Mouse (Mus musculus) fat pad, adult 2 months (tissue): Measurements from ENCODE around the gene Chmp6.

Experiments
- DNase-seq: peaks from one replicate; pipeline ENCODE4 v3.0.0-alpha.2; 2011; ENCODE audit warnings: low read depth, low spot score; ENCODE audit errors: extremely low read depth

Gene Chmp6

DNA sequence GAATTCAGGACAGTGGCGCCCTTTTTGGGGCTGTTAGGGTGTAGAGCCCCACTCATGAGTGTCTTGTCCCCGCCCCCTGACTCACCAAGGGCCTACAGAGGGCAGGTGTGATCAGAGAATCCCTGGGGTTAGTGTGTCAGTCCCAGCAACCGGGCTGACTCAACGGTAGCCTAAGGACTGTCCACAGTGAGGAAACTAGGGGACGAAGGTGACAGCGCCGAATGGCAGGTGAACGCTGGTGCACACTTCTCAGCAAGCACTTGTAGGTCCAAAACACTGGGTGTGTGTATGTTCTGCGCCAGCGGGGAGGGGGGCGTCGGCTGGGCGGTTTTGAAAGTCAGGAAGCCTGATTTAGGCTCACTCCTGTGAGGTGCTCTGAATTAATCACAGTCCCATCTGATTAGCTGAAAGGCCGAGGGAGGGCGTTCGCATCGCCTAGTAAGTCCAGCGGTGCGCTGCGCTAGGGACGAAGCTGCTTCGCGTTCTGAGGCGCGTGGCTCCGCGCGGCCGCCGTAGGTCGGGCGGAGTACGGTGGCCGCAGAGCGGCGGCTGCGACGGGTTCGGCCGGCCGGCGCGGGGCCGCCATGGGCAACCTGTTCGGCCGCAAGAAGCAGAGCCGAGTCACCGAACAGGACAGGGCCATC, at the start of gene Chmp6:
Gene Chmp6 (plus strand): TSS at position 151 of the 644 bp plus-strand sequence.
- no peak for DNase-seq

DNA sequence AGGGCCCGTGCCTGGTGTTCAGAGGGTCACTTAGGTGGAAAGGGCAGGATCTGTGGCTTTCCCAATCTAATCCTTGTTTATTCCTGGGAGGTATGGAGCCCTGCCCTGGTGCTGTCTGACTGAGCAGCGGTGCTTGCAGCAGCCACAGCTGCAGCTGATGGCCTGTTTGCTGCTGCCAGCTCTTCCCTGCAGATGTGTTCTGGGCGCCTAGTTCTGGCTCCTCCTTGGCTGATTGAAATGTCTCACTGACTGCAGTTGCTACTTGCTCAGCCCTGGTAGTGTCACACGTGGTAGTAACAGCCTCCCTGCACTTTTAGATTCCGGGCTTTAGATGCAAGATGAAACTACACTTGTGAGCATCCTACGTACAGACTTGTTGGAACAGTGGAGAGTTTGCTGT, 46.4 kb upstream of the Chmp6 start:
- no peak for DNase-seq

DNA sequence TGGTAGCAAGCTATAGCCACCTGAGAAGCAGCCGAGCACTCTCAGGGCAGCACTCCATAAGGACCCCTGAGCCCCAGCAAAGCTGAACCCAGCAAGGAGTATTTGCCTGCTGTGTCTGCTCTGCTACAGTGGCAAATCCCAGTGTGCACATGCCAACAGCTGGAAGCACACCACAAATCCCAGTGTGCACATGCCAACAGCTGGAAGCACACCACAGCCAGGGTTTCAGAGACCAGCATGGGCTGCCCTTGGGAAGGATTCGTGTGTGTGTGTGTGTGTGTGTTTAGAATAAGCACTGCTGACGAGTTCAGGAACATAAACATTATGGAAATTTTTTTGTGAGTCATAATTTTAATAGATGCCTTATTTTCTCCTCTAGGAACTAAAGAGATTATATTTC, 45.1 kb upstream of the Chmp6 start:
- DNase-seq, result no peak

DNA sequence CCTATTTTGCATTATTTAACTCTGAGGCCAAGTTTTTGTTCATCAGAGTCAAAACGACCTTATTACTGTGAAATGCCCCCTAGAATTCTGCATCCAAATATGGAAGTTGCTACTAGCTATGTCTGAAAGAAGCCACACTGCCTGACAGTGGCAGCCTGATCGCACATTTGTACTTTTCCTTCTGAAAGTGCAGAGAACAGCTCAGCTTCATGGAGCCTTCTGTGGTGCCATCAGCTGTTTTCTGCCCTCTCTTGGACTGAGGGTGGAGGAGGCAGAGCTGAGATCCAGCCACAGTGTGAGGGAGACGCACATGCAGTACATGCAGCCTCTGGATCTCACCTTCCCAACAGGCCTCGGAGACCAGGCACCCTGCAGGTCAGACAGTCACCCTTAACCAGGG, 44.7 kb upstream of the Chmp6 start:
- DNase-seq, result no peak

DNA sequence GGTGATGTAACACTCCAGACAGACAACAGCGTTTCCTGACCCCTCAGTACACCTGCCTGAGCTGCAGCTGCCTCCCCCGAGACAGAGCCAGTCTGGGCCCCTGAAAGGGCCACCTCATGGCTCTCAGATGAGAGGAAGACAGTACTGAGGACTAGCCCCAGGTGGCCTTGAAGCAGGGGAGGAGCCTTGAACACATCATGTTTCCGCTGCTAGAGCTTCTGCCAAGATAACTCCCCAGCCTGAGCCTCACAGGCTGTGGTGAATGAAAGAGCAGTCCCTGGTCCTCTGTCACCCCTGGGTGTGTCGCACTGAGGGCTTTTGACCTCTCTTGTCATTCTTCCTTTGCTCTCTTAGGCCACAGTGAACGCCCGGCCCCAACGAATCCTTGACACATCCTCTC, 42.1 kb upstream of the Chmp6 start:
- no peak for DNase-seq

DNA sequence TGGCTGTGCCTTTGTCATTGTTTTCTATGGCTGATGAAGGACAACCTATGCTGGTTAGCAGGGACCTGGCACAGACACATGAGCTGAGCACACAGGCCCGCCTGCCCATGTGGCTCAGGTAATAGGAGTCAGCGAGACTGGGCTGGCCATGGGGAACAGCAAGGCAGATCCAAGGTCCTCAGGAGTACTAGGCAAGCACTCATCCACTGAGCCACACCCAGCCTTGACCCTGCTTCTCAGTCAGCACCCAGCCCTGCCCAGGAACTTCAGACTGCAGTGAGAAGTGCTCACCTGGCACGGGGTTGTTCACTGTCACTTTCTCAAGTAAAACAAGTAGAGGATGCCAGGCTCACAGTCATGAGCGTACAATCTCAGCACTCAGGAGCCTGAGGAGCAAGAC, 39.6 kb upstream of the Chmp6 start:
- DNase-seq, result no peak

DNA sequence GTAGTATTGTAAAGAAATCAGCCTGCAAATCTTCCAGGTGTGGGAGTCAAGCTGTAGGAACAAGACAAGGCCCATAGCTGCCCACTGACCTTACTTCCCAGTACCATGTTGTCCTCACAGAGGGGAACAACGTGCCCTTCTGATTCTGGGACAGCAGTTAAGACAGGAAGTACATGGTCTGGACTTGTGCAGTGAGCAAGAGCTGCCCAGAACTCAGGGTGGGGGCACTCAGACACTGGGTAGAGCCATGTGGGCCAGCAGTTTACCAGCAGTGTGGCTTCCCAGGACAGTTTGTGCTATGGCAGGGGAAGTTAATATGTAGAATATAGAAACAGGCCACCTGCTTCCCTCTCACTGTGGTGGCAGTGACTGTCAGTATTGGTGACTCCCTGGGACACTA, 38.4 kb upstream of the Chmp6 start:
- DNase-seq, result no peak

DNA sequence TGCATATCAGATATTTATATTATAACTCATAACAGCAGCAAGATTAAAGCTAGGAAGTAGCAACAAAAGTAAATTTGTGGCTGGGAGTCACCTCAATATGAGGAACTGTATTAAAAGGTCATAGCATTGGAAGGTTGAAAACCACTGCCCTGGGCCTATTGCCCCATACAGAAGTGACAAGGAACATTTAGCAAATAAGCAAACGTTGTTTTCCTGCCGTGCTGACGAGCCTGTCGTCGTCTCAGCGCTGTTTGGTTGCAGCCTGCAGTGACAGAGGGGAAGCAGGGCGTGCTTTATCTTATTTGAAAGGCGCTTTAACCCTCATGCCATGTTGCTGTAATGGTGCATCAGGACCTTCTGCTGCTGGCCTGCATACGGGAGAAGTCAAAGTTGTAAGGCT, 37.6 kb upstream of the Chmp6 start:
- no peak for DNase-seq

DNA sequence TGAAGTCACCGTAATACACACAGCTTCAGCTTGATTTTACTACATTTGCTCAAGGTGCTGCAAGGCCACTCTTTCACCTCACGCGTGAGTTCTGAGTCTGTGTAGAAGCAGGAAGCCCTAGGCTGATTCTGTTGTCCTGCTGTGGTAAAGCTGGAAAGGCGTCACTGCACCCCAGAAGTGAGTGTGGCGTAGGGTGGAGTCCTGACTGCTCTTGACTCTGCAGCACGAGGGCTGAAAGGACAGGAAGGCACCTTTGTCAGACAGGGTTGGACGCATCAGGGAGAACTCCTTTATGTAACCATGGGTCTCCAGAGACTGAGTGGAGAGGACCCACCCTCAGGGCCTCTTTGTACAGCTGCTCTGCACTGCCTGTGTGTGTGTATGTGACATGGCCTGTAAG, 36.1 kb upstream of the Chmp6 start:
- no peak for DNase-seq

DNA sequence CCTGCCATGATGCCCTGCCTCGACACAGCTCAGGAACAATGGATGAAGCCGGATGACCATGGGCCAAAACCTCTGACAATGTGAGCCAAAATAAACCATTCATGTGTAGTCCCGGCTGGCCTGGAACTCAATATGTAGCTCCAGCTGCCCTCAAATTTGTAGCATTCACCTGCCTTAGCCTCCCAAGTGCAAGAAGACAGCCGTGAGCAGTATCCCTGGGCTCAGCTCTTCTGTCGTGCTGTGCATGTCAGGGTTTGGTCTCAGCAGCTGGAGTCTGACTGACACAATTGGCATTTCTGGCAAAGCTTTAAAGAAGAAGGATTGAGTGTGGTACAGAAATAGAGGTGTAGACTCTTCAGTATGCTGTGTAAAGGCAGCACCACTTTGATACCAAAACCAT, 33.7 kb upstream of the Chmp6 start:
- no peak for DNase-seq

DNA sequence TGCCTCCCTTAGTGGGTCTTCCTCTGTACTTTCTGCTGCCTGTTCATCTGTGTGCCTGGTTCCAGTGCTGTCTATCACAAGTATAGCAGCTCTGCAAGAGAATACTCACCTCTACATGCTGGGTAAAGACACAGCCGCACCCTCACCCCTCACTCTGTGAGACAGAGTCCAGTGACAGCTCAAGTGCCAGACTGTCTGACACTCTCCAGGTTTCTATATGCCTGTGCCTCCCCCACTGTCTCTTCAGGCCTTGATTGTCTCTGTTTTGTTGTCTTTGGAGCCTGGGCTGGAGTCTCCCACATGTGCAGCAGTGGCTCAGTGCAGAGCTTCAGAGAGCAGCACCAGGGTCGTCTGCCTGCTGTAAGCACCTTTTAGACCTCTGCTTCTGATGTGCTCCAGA, 29.6 kb upstream of the Chmp6 start:
- DNase-seq, result no peak

DNA sequence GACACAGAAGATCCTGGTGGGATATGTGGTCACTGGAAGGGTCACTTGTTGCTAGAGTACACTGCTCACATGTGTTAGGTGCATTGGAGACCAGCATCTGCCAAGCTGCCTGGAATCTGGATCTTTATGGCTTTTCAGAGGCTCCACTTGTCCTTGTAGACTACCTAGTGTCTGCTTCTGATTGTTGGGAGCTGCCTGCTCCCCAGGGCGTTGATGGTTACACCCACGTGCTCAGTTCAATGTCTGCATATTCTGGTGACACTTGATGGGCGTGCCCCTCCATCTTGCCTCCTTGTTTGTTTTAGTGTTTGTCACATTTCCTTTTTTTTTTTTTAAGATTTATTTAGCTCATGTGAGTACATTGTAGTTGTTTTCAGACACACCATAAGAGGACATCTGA, 23.3 kb upstream of the Chmp6 start:
- no peak for DNase-seq

DNA sequence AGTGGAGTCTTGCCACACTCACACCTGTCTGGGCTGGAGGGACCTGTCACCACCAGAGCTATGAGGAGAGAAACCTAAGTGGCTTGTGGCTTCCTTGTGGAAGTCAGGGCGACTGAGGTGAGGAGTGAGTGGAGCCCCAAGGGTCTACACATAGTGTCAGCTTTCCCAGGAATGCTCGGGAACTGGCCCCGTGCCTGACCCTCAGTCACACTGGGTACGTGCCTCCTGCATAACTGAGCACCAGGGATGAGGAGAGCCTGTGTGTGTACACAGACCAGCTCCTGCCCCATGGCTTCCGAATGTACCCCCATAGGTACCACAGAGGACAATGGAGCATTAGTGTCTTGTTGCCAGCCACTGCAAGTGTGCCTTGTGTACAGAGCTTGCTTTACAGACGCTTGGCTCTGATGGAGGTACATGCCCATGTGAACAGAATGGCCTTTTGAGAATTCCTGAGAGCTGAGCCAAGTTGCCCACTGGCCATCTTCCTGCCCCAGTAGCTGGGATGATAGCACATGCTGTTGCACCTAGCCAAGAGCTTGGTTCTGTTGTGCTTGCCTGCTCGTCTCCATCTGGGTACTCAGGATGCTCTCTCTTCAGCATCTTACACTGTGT, 21.5 kb upstream of the Chmp6 start:
- no peak for DNase-seq

DNA sequence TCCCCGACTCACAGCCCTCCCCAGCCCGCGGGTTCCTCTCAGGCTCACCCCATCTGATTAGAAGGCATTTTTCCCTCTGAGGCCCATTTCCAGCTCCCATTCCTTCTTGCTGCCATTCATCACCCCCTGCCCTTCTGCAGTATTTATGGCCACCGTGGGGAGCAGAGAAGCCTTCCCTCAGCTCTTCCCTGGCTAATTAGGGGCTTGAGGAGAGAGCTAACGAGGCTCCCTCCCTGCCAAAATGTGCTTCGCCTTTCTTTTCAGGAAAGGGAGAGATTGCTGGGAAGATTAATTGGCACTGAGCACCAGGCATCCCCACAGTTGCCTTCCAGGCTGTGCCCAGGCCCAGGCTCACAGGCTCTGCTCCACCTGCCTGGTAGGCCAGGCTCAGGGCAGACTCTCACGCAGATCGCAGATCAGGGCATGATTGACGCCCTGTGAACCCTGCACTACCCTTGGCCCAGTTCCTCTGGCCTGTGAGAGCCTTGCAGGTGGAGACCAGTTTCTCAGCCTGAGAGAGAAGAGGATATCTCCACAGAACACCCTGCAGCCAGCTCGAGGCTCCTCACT, 19.5 kb upstream of the Chmp6 start:
- no peak for DNase-seq

DNA sequence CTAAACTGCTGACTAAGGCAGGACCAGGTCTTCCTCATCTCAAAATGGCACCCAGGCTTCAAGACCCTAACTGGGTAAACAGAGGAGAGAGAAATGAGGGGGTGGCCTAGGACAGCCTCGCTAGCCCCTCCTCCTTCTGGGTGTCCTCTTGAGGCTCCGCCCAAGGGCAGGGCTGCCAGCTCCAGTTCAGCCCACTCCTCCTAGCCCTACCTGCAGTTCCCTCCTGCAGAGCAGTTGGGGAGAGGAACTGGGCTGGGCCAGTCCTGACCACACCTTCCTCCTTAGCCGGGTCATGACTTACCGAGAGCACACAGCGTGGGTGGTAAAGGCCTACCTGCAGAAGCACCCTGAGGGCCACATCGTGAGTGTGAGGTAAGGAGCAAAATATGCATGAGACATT, 18.6 kb upstream of the Chmp6 start:
- DNase-seq, result peak; percentile 50

DNA sequence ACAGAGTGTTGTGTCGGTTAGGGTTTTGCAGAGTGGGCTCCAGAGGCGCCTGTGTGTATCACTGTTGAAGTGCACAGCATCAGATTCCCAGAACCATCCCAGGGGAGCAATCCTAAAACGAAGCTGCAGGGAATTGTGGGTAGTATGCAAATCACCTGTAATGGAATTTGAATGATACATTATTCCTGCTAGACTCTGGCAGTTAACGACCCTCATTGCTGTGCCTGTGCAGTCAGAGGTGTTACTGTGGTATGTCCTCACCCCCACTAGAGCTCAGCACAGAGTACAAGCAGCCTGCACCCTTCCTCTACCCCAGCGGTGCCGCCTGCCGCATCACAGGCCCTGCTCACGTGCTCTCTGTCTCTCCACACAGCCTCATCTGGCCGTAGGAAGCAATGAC, 16.2 kb upstream of the Chmp6 start:
- no peak for DNase-seq

DNA sequence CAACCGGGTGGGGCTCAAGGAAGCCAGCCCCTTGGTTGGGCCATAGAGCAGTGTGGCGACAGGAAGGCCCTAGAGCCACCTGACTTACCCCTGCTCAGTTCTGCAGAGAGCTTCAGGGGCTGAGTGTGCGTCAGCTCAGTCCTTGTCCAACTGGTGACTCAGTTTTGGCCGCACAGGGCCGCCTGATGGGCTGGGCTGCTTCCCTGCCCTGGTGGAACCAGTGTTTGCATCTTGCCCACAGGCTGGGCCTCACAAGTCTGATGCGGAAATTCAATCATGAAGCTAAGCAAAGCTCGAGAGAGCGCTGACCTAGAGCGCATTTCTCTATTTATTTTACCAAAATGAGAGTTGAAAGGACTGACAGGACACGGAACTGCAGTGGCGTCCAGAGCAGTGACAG, 14.3 kb upstream of the Chmp6 start:
- no peak for DNase-seq

DNA sequence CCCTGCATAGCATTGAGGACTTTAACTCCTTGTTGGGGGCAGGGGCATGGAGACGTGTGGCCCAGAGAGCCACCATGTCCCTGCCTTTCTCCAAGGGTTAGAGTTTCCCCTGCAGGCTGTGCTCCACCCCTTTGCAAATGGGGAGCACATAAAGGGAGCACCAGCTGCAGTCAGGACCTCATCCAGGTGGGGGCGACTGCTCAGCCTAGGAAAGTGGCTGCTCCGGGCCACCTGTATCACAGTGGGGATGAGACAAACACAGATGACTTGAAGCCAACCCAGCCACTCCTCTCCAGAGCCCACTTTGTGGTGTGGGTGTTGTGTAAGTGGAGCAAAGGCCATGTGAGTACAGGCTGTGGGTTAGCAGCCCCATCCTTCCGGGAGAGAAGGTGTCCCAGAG, 12.1 kb upstream of the Chmp6 start:
- no peak for DNase-seq

DNA sequence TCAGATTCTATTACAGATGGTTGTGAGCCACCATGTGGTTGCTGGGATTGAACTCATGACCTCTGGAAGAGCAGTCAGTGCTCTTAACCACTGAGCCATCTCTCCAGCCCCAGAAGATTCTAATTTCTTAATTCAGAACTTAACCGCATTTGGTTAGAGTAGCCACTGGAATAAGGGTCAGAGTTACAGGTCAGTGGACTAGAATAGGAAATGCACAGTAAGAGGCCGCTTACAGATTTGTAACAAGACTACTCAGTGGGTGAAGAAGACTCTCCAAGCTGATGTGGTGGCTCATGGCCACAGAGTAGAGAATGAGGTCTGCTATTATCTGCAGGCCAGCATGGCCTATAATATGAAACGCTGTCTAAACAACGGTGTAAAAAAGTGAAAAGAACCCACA, 10.3 kb upstream of the Chmp6 start:
- DNase-seq, result no peak

DNA sequence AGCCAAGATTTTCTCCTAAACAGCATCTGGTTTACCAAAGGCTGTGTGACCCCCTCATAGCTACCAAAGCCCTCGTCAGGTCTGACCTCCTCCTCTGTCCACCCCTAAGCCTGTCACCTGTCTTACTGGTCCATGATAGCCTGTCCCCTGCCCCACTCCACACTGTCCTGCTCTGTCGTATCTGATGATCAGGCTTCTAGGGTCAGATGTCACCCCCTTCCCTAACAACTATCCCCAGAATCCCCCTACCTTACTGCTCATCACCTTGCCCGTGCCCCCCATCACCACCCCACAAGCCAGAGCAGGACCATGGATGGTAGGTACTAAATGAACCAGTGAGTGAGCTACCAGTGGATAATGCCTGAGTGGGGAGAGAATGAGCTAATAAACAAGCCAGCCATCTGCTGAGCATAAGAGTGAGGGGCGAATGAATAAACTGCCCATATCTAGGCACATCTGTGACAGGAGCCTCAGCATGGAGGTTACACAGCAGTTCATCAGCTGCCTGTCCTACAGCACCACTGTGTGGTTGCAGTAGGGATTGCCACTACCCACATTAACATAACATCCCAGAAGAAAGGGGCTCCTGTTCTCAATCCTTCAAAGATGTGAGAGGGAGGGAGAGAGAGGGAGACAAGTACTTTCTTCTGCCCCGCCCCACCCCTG, 8.5 kb upstream of the Chmp6 start:
- DNase-seq, result no peak

DNA sequence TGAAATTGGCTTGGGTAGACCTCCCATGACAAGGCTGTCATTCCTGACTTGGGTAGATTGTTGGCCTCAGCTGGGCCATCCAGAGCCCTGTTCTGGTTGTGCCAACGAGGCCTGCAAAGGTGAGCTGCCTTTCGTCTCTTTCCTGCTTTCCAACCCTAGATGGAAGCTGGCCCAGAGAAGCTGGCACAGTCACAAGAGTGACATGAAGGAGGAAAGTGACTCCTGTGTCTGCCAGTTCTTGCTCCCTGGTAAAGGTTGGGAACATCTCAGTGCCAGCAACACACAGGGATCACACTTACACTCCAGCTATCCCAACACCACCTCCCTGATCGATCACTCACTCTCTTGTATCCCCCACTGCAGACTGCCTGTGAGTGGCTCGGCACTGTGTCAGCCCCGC, 7.4 kb upstream of the Chmp6 start:
- no peak for DNase-seq

DNA sequence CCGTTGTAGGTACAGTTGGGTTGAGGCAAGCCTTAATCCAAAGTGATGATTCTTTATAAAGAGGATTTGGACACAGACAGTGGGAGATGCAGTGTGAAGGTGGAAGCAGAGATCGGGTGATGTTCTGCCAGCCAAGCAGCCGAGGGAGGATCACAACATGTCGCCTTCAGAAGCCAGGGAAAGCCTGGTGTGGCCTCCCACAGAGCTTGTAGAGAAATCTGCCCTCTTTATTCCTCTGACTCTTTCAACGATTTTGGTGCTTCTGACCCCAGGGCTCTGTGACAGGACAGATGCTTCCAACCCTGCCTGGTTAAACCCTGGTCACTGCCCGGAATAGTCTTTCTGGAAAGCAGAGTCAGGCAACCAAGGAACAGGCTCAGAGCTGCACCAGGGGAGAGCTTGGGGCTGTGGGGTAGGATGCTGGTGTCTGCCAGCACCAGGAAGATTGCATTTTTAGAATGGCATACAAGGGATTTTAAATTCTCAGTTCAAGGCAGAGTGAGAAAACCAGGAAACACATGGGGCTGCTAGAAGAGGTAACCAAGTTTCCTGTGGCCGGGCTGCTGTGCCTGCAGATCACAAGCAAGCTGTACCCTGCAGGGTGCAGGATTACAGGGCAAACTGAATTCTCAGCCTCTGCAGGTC, 6.1 kb upstream of the Chmp6 start:
- no peak for DNase-seq
